Mouse (Mus musculus) ovary, postnatal 14 days (tissue): ENCODE results near the gene Yju2.

Source experiments
- DNase-seq: peaks from one replicate; pipeline ENCODE4 v3.0.0; 2022; ENCODE audit warnings: low spot score

Yju2 gene

GRCm38 (mm10) chr17:56007444-56008355 is 48.8 kb downstream of the Yju2 start:
- no peak for DNase-seq

- DNase-seq, result peak; percentile 86
Measured at GRCm38 (mm10) chr17:56008356-56009087, 49.6 kb downstream of the Yju2 start.

- DNase-seq, result peak; percentile 84
Measured at GRCm38 (mm10) chr17:56009088-56009961, 50.4 kb downstream of the Yju2 start.

GRCm38 (mm10) chr17:56009962-56010240 is 51.0 kb downstream of the Yju2 start:
- no peak for DNase-seq

GRCm38 (mm10) chr17:56010255-56010654 is 51.4 kb downstream of the Yju2 start:
- no peak for DNase-seq

- peak; percentile 83 for DNase-seq
Measured at GRCm38 (mm10) chr17:56010681-56011080, 51.8 kb downstream of the Yju2 start.

- DNase-seq, result no peak
Measured at GRCm38 (mm10) chr17:56011441-56011840, 52.5 kb downstream of the Yju2 start.

GRCm38 (mm10) chr17:56015293-56015692 is 56.4 kb downstream of the Yju2 start:
- no peak for DNase-seq

- no peak for DNase-seq
Measured at GRCm38 (mm10) chr17:56016382-56016781, 57.5 kb downstream of the Yju2 start.

- DNase-seq, result no peak
Measured at GRCm38 (mm10) chr17:56016793-56017785, 58.2 kb downstream of the Yju2 start.

- no peak for DNase-seq
Measured at GRCm38 (mm10) chr17:56017848-56018247, 58.9 kb downstream of the Yju2 start.
